Mouse (Mus musculus): ENCODE data around the gene Atp6v1g1. TPM values are rescaled to one million over a fixed set of nuclear protein-coding genes. Genes with fewer than 3 reads are reported as not detected.
A peak's percentile ranks its signal among the peaks of the same experiment; 100 is the strongest.

The Atp6v1g1 gene
- polyA plus RNA-seq, 1 experiment from 2014 or later, result 188 TPM

- H3K4me3 ChIP-seq, result no peak overlapping the region
- no peak overlapping the region for H3K4me2 ChIP-seq
- peaks cover 54% of the 10 kb centered on the region for H3K36me3 ChIP-seq
- 89% methylated on average over 3 of the region's 3 CpGs for WGBS
- H3K4me1 ChIP-seq, result peaks cover 37% of the 10 kb centered on the region
- H3K9ac ChIP-seq, result no peak overlapping the region
- H3K9me3 ChIP-seq, result no peaks in the 10 kb centered on the region
- no peak overlapping the region for H3K27ac ChIP-seq (replicated peaks)
- no peaks in the 10 kb centered on the region for H3K27me3 ChIP-seq (replicated peaks)
- ATAC-seq (ENCODE audit: extremely low read depth, insufficient number of reproducible peaks, low FRiP score, low TSS enrichment), result no peak
These were observed 3.9 kb downstream of the Atp6v1g1 start for GRCm38 (mm10) chr4:63548491-63548890.

- H3K27ac ChIP-seq (replicated peaks), result no peak overlapping the region
- no peak overlapping the region for H3K4me2 ChIP-seq
- H3K9ac ChIP-seq, result no peak overlapping the region
- no peak overlapping the region for H3K4me3 ChIP-seq
- peaks cover 23% of the 10 kb centered on the region for H3K4me1 ChIP-seq
- no peaks in the 10 kb centered on the region for H3K9me3 ChIP-seq
- 86% methylated on average over 3 of the region's 3 CpGs for WGBS
- no peaks in the 10 kb centered on the region for H3K27me3 ChIP-seq (replicated peaks)
- peaks cover 76% of the 10 kb centered on the region for H3K36me3 ChIP-seq
- ATAC-seq (ENCODE audit: extremely low read depth, insufficient number of reproducible peaks, low FRiP score, low TSS enrichment), result no peak
These were observed 6.3 kb downstream of the Atp6v1g1 start for GRCm38 (mm10) chr4:63550908-63551307.

- no peak overlapping the region for H3K4me2 ChIP-seq
- no peak overlapping the region for H3K27ac ChIP-seq (replicated peaks)
- H3K36me3 ChIP-seq, result peaks cover 76% of the 10 kb centered on the region
- H3K4me1 ChIP-seq, result peaks cover 20% of the 10 kb centered on the region
- no peaks in the 10 kb centered on the region for H3K27me3 ChIP-seq (replicated peaks)
- H3K4me3 ChIP-seq, result no peak overlapping the region
- H3K9me3 ChIP-seq, result no peaks in the 10 kb centered on the region
- no peak overlapping the region for H3K9ac ChIP-seq
- WGBS, result 87% methylated on average over 1 of the region's 1 CpGs
- no peak for ATAC-seq (ENCODE audit: extremely low read depth, insufficient number of reproducible peaks, low FRiP score, low TSS enrichment)
These were observed 8.3 kb downstream of the Atp6v1g1 start for GRCm38 (mm10) chr4:63552865-63553264.

- Histone ChIP-seq H3K9me3 (no peaks in the 10 kb centered on the region), H3K9ac (no peak overlapping the region), H3K4me2 (no peak overlapping the region), H3K27ac (replicated peaks) (no peak overlapping the region), H3K4me1 (peaks cover 23% of the 10 kb centered on the region), H3K4me3 (no peak overlapping the region), H3K27me3 (replicated peaks) (no peaks in the 10 kb centered on the region), H3K36me3 (peaks cover 64% of the 10 kb centered on the region)
- no peak for ATAC-seq (ENCODE audit: extremely low read depth, insufficient number of reproducible peaks, low FRiP score, low TSS enrichment)
- 83% methylated on average over 4 of the region's 4 CpGs for WGBS
These were observed 9.4 kb downstream of the Atp6v1g1 start for GRCm38 (mm10) chr4:63553789-63554576.

GRCm38 (mm10) chr4:63554616-63555015 is 10.0 kb downstream of the Atp6v1g1 start:
- Histone ChIP-seq H3K36me3 (peaks cover 58% of the 10 kb centered on the region), H3K9me3 (no peaks in the 10 kb centered on the region), H3K4me1 (peaks cover 29% of the 10 kb centered on the region), H3K9ac (no peak overlapping the region), H3K4me3 (no peak overlapping the region), H3K27me3 (replicated peaks) (no peaks in the 10 kb centered on the region), H3K27ac (replicated peaks) (no peak overlapping the region), H3K4me2 (no peak overlapping the region)
- no peak for ATAC-seq (ENCODE audit: extremely low read depth, insufficient number of reproducible peaks, low FRiP score, low TSS enrichment)
- 68% methylated on average over 3 of the region's 3 CpGs for WGBS

- Histone ChIP-seq H3K4me2 (no peak overlapping the region), H3K4me1 (peaks cover 34% of the 10 kb centered on the region), H3K4me3 (no peak overlapping the region), H3K9ac (no peak overlapping the region), H3K36me3 (peaks cover 54% of the 10 kb centered on the region), H3K27me3 (replicated peaks) (no peaks in the 10 kb centered on the region), H3K9me3 (no peaks in the 10 kb centered on the region), H3K27ac (replicated peaks) (no peak overlapping the region)
- WGBS, result 98% methylated on average over 2 of the region's 2 CpGs
- no peak for ATAC-seq (ENCODE audit: extremely low read depth, insufficient number of reproducible peaks, low FRiP score, low TSS enrichment)
These were observed 10.5 kb downstream of the Atp6v1g1 start for GRCm38 (mm10) chr4:63555111-63555510.

- no peak for ATAC-seq (ENCODE audit: extremely low read depth, insufficient number of reproducible peaks, low FRiP score, low TSS enrichment)
- Histone ChIP-seq H3K4me2 (peak overlapping the region; percentile 87), H3K9ac (peak overlapping the region; percentile 90; the same call in 1 of the 2 replicates), H3K4me1 (peaks cover 37% of the 10 kb centered on the region), H3K9me3 (no peaks in the 10 kb centered on the region), H3K4me3 (no peak overlapping the region), H3K27ac (replicated peaks) (peak overlapping the region; percentile 62; the same call in 1 of the 2 replicates), H3K36me3 (peaks cover 39% of the 10 kb centered on the region), H3K27me3 (replicated peaks) (no peaks in the 10 kb centered on the region)
- WGBS, result 58% methylated on average over 5 of the region's 5 CpGs
These were observed 12.1 kb downstream of the Atp6v1g1 start for GRCm38 (mm10) chr4:63556665-63557064.

GRCm38 (mm10) chr4:63557124-63558059 is 12.8 kb downstream of the Atp6v1g1 start:
- H3K4me1 ChIP-seq, result peaks cover 41% of the 10 kb centered on the region
- no peaks in the 10 kb centered on the region for H3K27me3 ChIP-seq (replicated peaks)
- 26% methylated on average over 16 of the region's 16 CpGs for WGBS
- peak overlapping the region; percentile 76; the same call in 1 of the 2 replicates for H3K4me3 ChIP-seq
- H3K36me3 ChIP-seq, result peaks cover 32% of the 10 kb centered on the region
- H3K27ac ChIP-seq (replicated peaks), result peak overlapping the region; percentile 62
- ATAC-seq (ENCODE audit: extremely low read depth, insufficient number of reproducible peaks, low FRiP score, low TSS enrichment), result no peak
- peak overlapping the region; percentile 90; the same call in 1 of the 2 replicates for H3K9ac ChIP-seq
- peak overlapping the region; percentile 87 for H3K4me2 ChIP-seq
- no peaks in the 10 kb centered on the region for H3K9me3 ChIP-seq

- H3K27ac ChIP-seq (replicated peaks), result peak within 1 kb of the TSS; percentile 62
- peak; percentile 56 for ATAC-seq (ENCODE audit: extremely low read depth, insufficient number of reproducible peaks, low FRiP score, low TSS enrichment)
- H3K36me3 ChIP-seq, result peaks cover 25% of the 10 kb centered on the region
- H3K4me3 ChIP-seq, result peak within 1 kb of the TSS; percentile 76
- H3K27me3 ChIP-seq (replicated peaks), result no peaks in the 10 kb centered on the region
- H3K4me1 ChIP-seq, result peaks cover 43% of the 10 kb centered on the region
- under 1% methylated on average over 80 of the region's 81 CpGs for WGBS
- H3K9ac ChIP-seq, result peak within 1 kb of the TSS; percentile 90
- H3K4me2 ChIP-seq, result peak within 1 kb of the TSS; percentile 87
- H3K9me3 ChIP-seq, result no peaks in the 10 kb centered on the region
These were observed 14.0 kb downstream of the Atp6v1g1 start, which contains the start of gene Tmem268 for GRCm38 (mm10) chr4:63558407-63559081. TSS of gene Tmem268 (plus strand) at chr4:63558781.

GRCm38 (mm10) chr4:63559127-63559697 is 14.6 kb downstream of the Atp6v1g1 start:
- Histone ChIP-seq H3K4me3 (peak overlapping the region; percentile 76), H3K9ac (peak overlapping the region; percentile 90), H3K36me3 (peaks cover 19% of the 10 kb centered on the region), H3K4me2 (peak overlapping the region; percentile 87), H3K9me3 (no peaks in the 10 kb centered on the region), H3K27ac (replicated peaks) (peak overlapping the region; percentile 33; the same call in 1 of the 2 replicates), H3K4me1 (peaks cover 43% of the 10 kb centered on the region), H3K27me3 (replicated peaks) (no peaks in the 10 kb centered on the region)
- 40% methylated on average over 9 of the region's 9 CpGs for WGBS
- ATAC-seq (ENCODE audit: extremely low read depth, insufficient number of reproducible peaks, low FRiP score, low TSS enrichment), result no peak

Measured in heart, embryonic 13.5 days (tissue).